Mouse (Mus musculus) liver, adult 10 weeks (tissue): Measurements from ENCODE around the gene Bap1. TPM values are rescaled to one million over a fixed set of nuclear protein-coding genes. Genes with fewer than 3 reads are reported as not detected.

ENCODE experiments used
- polyA plus RNA-seq: library from polyadenylated mRNA; stranded (reverse); fragments of 350-450 nt; fragmentation: Illumina TruSeq; extraction: RNeasy Lipid Tissue Mini Kit (QIAGEN cat#74804); gene quantifications from one replicate; pipeline ENCODE4 v1.2.3, GENCODE M21; 2014; ENCODE audit warnings: low read depth, low replicate concordance

Bap1 gene
- polyA plus RNA-seq = 4.4 TPM

DNA sequence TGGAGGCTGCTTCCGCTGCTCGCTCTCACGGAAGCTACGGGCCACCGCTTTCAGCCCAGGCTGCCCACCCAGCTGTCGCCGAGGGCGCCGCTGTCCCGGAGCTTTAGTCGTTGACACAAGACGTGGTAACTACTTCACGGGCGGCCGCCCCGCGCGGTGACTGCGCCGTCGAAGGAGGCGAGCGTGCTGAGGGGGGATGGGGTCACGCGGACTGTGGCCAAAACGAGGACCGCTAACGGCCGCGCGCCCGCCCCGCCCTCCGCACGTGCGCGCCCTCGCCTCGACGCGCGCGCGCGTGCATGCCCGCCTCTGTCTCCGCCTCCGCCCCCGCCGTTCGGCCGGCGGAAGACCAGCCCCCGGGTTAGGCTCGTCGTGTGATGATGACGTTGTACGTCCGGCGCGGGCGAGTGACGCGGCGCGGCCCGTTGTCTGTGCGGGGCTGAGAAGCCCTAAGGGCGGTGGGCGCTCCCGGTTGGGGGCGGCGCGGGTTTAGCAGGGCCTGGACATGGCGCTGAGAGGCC, at the start of gene Bap1, which contains the start of gene Phf7:
Bap1 (plus strand) TSS at position 367 of the 521 bp plus-strand sequence.
Phf7 (minus strand) TSS at position 234 of the 521 bp plus-strand sequence.

DNA sequence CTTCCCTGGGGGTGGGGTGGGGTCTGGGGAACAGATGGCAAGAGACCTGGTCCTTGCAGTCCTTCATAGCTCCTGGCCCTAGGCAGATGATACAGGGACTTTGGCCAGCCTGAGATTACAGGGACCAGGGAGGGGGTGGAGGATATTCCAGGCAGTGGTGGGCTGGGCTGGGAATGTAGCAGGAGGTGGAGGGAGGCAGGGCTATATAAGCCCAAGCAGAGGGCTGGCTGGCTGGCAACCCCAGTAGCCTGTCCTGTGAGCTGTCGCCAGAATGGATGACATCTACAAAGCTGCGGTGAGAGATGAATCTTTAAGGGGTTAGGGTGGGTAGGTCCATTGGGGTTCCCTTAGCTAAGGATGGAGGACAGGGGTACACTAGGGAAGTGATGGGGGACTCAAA, 43.2 kb upstream of the Bap1 start, which contains the start of gene Tnnc1:
Tnnc1 (plus strand) TSS at position 229 of the 400 bp plus-strand sequence.

DNA sequence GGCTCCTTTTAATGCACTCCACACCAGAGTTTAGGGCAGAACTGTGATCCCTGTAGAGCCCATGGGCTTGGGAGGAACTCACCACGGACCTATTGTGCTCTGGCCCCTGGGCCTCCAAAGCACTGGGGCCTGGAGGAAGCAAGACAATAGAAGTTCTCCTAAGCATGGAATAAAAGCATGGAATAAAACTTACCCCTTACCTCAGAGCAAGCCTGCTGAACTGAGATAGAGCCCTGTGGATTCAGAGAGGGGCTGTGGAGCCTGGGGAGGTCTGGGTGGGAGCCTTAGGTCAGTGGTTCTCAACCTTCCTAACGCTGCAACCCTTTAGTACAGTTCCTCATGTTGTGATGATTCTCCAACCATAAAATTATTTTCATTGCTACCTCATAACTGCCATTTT, 34.4 kb upstream of the Bap1 start, which contains the start of gene Nisch:
Nisch (minus strand) TSS at position 101 of the 400 bp plus-strand sequence.

DNA sequence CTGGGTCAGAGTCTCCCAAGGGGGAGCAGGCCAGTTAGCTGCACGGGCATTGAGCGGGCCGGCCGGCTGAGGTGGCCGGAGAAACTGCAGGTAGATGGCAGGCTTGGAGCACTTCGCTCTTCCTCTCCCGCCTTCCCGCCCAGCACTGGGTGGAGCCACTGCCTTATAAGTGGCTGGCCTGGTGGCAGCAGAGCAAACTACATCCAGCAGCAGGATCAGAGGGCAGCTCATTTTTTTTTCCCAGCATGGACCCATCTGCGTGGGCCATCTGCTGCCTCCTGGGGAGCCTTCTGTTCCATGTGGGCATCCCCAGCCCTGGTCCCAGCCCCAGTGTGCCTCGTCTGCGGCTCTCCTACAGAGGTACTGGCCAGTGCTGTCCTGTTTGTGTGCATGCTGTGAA, 33.6 kb upstream of the Bap1 start, which contains the start of gene Sema3g:
Sema3g (plus strand) TSS at position 195 of the 400 bp plus-strand sequence.

Other genes with a start within 250 kb of the Bap1 start
- gene Spcs1, start 249.8 kb upstream of the Bap1 start, polyA plus RNA-seq = 263 TPM
- 18.6 TPM for gene Pbrm1, start 232.3 kb upstream of the Bap1 start, polyA plus RNA-seq
- 73.8 TPM for gene Gnl3, start 232.3 kb upstream of the Bap1 start, polyA plus RNA-seq
- gene Smim4, start 122.5 kb upstream of the Bap1 start, polyA plus RNA-seq = 5.5 TPM
- gene Nt5dc2, start 120.4 kb upstream of the Bap1 start, polyA plus RNA-seq = not detected
- gene Stab1, start 82.8 kb upstream of the Bap1 start, polyA plus RNA-seq = 10.0 TPM
- 0.87 TPM for gene Tnnc1, start 43.1 kb upstream of the Bap1 start, polyA plus RNA-seq
- 33.3 TPM for gene Nisch, start 34.5 kb upstream of the Bap1 start, polyA plus RNA-seq
- not detected for gene Sema3g, start 33.6 kb upstream of the Bap1 start, polyA plus RNA-seq
- 9.4 TPM for gene Phf7, start 133 bp upstream of the Bap1 start, polyA plus RNA-seq
- gene Dnah1, start 72.4 kb downstream of the Bap1 start, polyA plus RNA-seq = not detected
- 53.0 TPM for gene Capn7, start 85.2 kb downstream of the Bap1 start, polyA plus RNA-seq
- gene Sh3bp5, start 184.6 kb downstream of the Bap1 start, polyA plus RNA-seq = 53.7 TPM
- 35.4 TPM for gene Eaf1, start 242.9 kb downstream of the Bap1 start, polyA plus RNA-seq
- gene Mettl6, start 243.6 kb downstream of the Bap1 start, polyA plus RNA-seq = 26.8 TPM